Mouse (Mus musculus): Measurements from ENCODE around the gene Iqcm.

DNA sequence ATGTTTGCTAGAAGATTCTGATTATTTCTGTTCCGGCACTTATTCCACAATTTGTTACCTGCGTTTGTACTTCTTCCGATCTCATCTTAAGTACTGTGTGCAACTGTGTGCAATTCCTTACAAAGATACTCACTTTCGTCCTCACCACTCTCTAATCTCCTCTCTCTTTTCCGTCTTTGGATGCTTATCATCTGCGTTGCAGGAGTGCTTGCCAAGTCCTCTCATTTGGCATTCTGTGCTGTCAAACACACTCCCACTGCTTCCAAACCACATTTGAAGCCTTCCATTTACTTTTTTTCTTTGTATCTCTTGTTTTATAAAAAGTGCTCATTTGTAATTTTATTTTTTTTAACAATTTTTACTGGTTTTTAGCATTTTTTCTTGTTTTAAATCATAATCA is 210.8 kb downstream of the Iqcm start:
- no peak for TF ChIP-seq CTCF (IDR thresholded peaks at IDR 0.05; ENCODE audit: control insufficient read depth, insufficient read depth, low read length)
- no peak for TF ChIP-seq POLR2A (IDR thresholded peaks at IDR 0.05; ENCODE audit: borderline replicate concordance, control insufficient read depth, low read depth, low read length)
